Mouse (Mus musculus) urinary bladder, postnatal 4 days (tissue): ENCODE results near the gene Ssbp3.

Experiments used
- DNase-seq, 2 experiments: peaks; one replicate each; pipeline ENCODE4 v3.0.0; 2021 to 2022; ENCODE audit warnings: low spot score in 2 of 2

Gene Ssbp3

DNA sequence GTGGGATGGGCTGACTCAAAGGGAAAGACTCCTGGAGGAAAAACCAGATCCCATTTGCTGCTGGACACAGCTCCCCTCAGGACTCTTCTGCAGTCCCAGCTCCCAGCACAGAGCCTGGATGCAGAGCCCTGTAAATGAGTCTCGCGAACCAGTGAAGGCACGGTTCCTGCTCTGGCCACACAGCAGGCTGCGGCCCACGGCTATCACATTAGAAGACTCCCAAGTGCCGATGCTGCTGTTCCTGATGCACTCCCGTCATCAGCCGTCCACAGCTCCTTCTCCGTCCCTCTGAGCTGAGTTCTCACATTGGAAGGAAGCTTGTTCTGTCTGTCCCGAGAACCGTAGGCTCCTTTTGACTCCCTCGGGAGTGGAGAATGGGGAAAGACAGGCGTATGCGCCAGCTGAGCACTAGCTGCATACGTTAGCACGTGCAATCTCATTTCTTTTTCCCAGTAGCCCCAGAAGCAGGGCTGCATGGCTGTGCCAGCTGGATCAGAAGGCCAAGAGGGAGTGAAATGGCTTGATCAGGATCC lies 186.4 kb downstream of the Ssbp3 start, which contains the start of gene Cdcp2:
Gene Cdcp2 (plus strand): TSS at position 51 of the 533 bp plus-strand sequence.
- DNase-seq, result no peak

DNA sequence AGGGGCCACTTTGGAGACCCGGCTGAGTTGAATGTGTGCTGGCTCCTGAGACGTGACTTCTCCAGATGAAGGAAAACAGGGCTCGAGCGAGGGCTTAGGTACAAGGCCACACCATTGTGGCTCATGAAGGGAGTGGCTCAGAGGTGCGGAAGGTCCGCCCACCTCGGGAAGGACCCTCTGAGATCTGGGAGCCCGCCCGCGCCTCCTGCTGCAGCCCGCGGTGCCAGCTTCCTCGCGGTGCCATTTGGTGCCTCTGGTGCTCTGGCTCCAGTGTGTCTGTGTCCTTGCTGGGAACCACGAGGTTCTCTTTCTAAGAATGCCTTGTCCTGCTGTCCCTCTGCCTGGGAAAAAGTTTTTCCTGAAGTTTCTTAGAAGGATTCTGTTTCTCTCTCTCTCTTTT lies 187.4 kb downstream of the Ssbp3 start:
- DNase-seq, result no peak

DNA sequence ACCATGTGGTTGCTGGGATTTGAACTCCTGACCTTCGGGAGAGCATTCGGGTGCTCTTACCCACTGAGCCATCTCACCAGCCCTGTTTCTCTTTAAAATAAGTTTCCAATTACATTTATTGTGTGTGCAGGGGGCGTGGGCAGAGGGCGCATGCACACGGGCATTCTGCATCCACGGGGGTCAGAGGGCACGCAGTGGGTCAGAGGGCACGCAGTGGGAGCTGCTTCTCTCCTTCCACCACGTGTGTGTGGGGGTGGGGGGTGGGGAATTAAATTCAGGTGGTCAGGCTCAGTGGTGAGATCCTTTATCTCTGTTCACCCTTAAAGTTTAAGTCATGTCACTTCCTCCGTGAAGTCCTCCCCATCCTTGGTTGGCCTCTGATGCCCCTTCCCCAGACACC lies 187.9 kb downstream of the Ssbp3 start:
- DNase-seq, result no peak

DNA sequence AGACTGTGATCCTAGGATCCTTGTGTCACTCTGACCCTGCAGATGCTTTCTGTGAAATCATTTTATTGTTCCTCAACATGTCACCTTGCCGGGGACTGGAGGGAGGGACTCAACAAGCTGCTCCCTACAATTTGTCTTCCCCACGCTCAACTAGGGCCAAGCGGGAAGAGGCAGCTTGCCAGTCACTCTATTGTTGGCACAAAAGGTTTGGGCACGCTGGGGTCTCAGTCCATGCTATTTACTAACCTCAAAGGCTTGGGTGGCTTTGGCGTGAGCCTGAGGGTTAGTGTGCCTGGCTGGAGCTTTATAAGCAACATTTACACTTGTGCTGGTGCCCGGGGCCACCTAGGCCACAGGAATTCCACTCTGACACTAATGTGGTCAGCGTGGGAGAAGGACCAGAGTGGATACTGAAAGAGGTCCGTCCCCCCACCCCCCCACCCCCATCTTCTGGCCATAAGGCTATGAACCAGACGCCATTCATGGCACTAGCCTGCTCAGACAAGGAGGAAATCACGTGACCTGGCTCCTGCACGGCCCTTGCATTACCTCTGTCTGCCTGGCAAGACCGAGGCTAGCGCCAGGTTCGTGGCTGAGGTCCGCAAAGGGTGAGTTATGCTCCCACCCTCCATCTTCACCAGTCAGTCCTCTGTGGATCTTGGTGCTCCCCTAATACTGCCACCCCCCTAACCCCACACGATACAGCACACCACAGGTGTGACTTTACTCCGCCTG lies 188.5 kb downstream of the Ssbp3 start:
- DNase-seq, result no peak
